Comparison of ENCODE assay signal across 9 mouse cellular contexts in genomic region chr15:94254861-94255516, GRCm38 (mm10).
A peak's percentile ranks its signal among the peaks of the same experiment; 100 is the strongest.
DNase-seq lines count a peak whose midpoint lies in the region; ATAC-seq and TF ChIP-seq lines count a peak whose summit lies in the region.
"Had no signal": no experiment of that assay in that cellular context is flagged by ENCODE, and none has a peak within 500 bp of the region (broad histone marks: within the 10 kb centered on the region; RNA-seq: fewer than 3 reads in every experiment).

No protein-coding gene starts in this region.

- TF ChIP-seq CTCF in thymus, adult 2 months (IDR thresholded peaks at IDR 0.05; ENCODE audit: borderline replicate concordance, control insufficient read depth, extremely low read depth, insufficient read depth, low read length, poor library complexity): no peak

- no peak overlapping the region for H3K9ac ChIP-seq in hindbrain, embryonic 15.5 days
- H3K9ac ChIP-seq: liver, embryonic 13.5 days had no signal

- no peaks in the 10 kb centered on the region for H3K9me3 ChIP-seq in hindbrain, embryonic 15.5 days
- no peaks in the 10 kb centered on the region for H3K9me3 ChIP-seq in hindbrain, embryonic 10.5 days
- H3K9me3 ChIP-seq: liver, embryonic 13.5 days had no signal

- H3K4me2 ChIP-seq in hindbrain, embryonic 15.5 days: no peak overlapping the region
- H3K4me2 ChIP-seq: liver, embryonic 13.5 days had no signal

- no peaks in the 10 kb centered on the region for H3K27me3 ChIP-seq in hindbrain, embryonic 15.5 days
- H3K27me3 ChIP-seq in hindbrain, embryonic 10.5 days (ENCODE audit: insufficient read depth, poor library complexity, severe bottlenecking): no peaks in the 10 kb centered on the region
- H3K27me3 ChIP-seq in thymus, adult 2 months (ENCODE audit: control insufficient read depth, insufficient read depth, low read length): no peaks in the 10 kb centered on the region
- H3K27me3 ChIP-seq: liver, embryonic 13.5 days had no signal

- DNase-seq in hindbrain, embryonic 10.5 days (ENCODE audit: low spot score): no peak
- DNase-seq in thymus, adult 2 months: peak; percentile 10
- no peak for DNase-seq in thymus, postnatal 0 days (ENCODE audit: low spot score)
- DNase-seq in induced T-regulatory cell, adult 2 months (ENCODE audit: low read depth): peak; percentile 56
- DNase-seq: heart, postnatal 36 days; liver, embryonic 13.5 days had no signal

- TF ChIP-seq POLR2A in thymus, adult 2 months (IDR thresholded peaks at IDR 0.05; ENCODE audit: control insufficient read depth, extremely low read depth, insufficient read depth, low read length, poor library complexity): no peak

- WGBS in hindbrain, embryonic 15.5 days: 56% methylated on average over 3 of the region's 3 CpGs
- 80% methylated on average over 3 of the region's 3 CpGs for WGBS in hindbrain, embryonic 10.5 days
- WGBS in thymus, adult 2 months: 69% methylated on average over 3 of the region's 3 CpGs

- H3K36me3 ChIP-seq in hindbrain, embryonic 15.5 days: no peaks in the 10 kb centered on the region
- H3K36me3 ChIP-seq in hindbrain, embryonic 10.5 days: no peaks in the 10 kb centered on the region
- H3K36me3 ChIP-seq in thymus, adult 2 months (ENCODE audit: control insufficient read depth, insufficient read depth, low read length): no peaks in the 10 kb centered on the region
- H3K36me3 ChIP-seq: liver, embryonic 13.5 days had no signal

- 0 out of 2 replicates have a peak overlapping the region, but pooled peaks have one; percentile 58 for H3K27ac ChIP-seq in hindbrain, embryonic 15.5 days (replicated peaks)
- H3K27ac ChIP-seq in hindbrain, embryonic 10.5 days: no peak overlapping the region
- H3K27ac ChIP-seq in thymus, adult 2 months (ENCODE audit: control insufficient read depth, insufficient read depth, low read length): no peak overlapping the region
- H3K27ac ChIP-seq: liver, embryonic 13.5 days had no signal

- peaks cover 9% of the 10 kb centered on the region; the same call in 1 of the 2 replicates for H3K4me1 ChIP-seq in hindbrain, embryonic 15.5 days (replicated peaks)
- no peaks in the 10 kb centered on the region for H3K4me1 ChIP-seq in hindbrain, embryonic 10.5 days (replicated peaks)
- H3K4me1 ChIP-seq in thymus, adult 2 months (replicated peaks; ENCODE audit: control insufficient read depth, insufficient read depth, low read length): peaks cover 10% of the 10 kb centered on the region; the same call in 1 of the 2 replicates
- H3K4me1 ChIP-seq: liver, embryonic 13.5 days had no signal

- ATAC-seq in hindbrain, embryonic 15.5 days (ENCODE audit: low FRiP score, low read depth): 0 out of 2 replicates have a peak, but pooled peaks have one; percentile 54
- no peak for ATAC-seq in granulocyte monocyte progenitor cell, adult 5-6 weeks (replicated peaks; ENCODE audit: poor library complexity, severe bottlenecking)
- no peak for ATAC-seq in cerebellum, adult (ENCODE audit: insufficient number of reproducible peaks, low FRiP score, low TSS enrichment)

- no peak overlapping the region for H3K4me3 ChIP-seq in hindbrain, embryonic 15.5 days
- H3K4me3 ChIP-seq in hindbrain, embryonic 10.5 days: no peak overlapping the region
- H3K4me3 ChIP-seq in thymus, adult 2 months (ENCODE audit: control insufficient read depth, insufficient read depth, low read length): no peak overlapping the region
- H3K4me3 ChIP-seq: liver, embryonic 13.5 days had no signal

Comparison
In these comparisons a context has a peak if more than half of its experiments do, and no peak if none do; other contexts are left out.
1. DNase-seq: peak in thymus, adult 2 months (single experiment) and induced T-regulatory cell, adult 2 months (single experiment); none in hindbrain, embryonic 10.5 days (single experiment) and thymus, postnatal 0 days (single experiment).